Mouse (Mus musculus) heart, postnatal 0 days (tissue): Measurements from ENCODE around the gene Cacnb4.

Experiments
- CTCF ChIP-seq: IDR thresholded peaks from 2 replicates; pipeline ENCODE4 v1.5.1; 2016; ENCODE audit warnings: antibody characterized with exemption, control low read depth, low read depth
- EP300 ChIP-seq: IDR thresholded peaks from 2 replicates; pipeline ENCODE4 v1.6.1; 2016; ENCODE audit warnings: antibody characterized with exemption, low read depth

DNA sequence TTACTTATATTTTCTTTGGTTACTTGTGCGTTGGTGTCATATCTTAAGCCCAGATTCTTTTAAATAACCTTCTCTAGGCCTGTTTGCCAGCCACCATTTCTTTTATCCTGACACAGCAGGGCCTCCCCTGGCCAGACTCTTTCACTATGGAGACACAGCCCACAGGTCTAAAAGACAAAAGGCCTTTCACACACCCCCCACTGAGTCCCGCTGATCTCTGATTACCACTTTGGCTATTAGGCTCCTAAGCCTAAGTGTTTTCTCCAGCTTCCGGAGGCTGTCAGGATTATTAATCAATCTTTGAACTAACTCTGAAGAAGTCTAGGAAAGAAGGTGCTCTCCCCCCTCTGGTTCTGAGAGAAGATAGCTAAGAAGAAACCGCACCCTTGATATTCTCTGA, 41.3 kb downstream of the Cacnb4 start:
- TF ChIP-seq CTCF (no peak), EP300 (no peak)
